Mouse (Mus musculus) spleen, adult 2 months (tissue): ENCODE measurements around the gene Irs2. TPM values are rescaled to one million over a fixed set of nuclear protein-coding genes. Genes with fewer than 3 reads are reported as not detected.

Source experiments
- DNase-seq, 2 experiments: peaks; one replicate each; pipeline versions ENCODE4 v3.0.0 to v3.0.0-alpha.2; 2012 to 2021; ENCODE audit warnings: low spot score in 2 of 2, low read depth in 1 of 2
- H3K27ac ChIP-seq: fragments of 200-500 bp; 2 replicates; pipeline ENCODE4 v1.5.1; 2012; ENCODE audit warnings: low read length, inconsistent platforms; ENCODE audit not compliant: insufficient read depth
- H3K27me3 ChIP-seq: fragments of 200-500 bp; 2 replicates; pipeline ENCODE4 v1.6.1; 2012; ENCODE audit warnings: mild to moderate bottlenecking, moderate library complexity, low read length, inconsistent platforms; ENCODE audit not compliant: control insufficient read depth, insufficient read depth
- H3K36me3 ChIP-seq: fragments of 200-500 bp; 2 replicates; pipeline ENCODE4 v1.6.1; 2012; ENCODE audit warnings: mild to moderate bottlenecking, low read length, inconsistent platforms; ENCODE audit not compliant: control insufficient read depth, insufficient read depth
- H3K4me1 ChIP-seq: fragments of 200-500 bp; 2 replicates; pipeline ENCODE4 v1.6.1; 2011; ENCODE audit warnings: inconsistent platforms; ENCODE audit not compliant: control insufficient read depth, insufficient read depth, insufficient read length
- H3K4me3 ChIP-seq: fragments of 200-500 bp; 2 replicates; pipeline ENCODE4 v1.5.1; 2011; ENCODE audit warnings: mild to moderate bottlenecking, inconsistent platforms; ENCODE audit not compliant: insufficient read depth, insufficient read length; ENCODE audit errors: extremely low read depth
- CTCF ChIP-seq: fragments of 200-500 bp; IDR thresholded peaks from 2 replicates; pipeline ENCODE4 v1.5.1; 2011; ENCODE audit warnings: mild to moderate bottlenecking, inconsistent platforms; ENCODE audit not compliant: insufficient read depth, insufficient read length, insufficient replicate concordance; ENCODE audit errors: extremely low read depth
- POLR2A ChIP-seq: fragments of 200-500 bp; IDR thresholded peaks from 2 replicates; pipeline ENCODE4 v1.6.1; 2011; ENCODE audit warnings: low read depth, low read length, inconsistent platforms
- WGBS: fragments of 180-500 bp; shearing (Covaris S2); methylation state at CpG from one replicate; pipeline ENCODE4 v1.1.7; 2018; 5-methylcytosine and 5-hydroxymethylcytosine counted together
- polyA plus RNA-seq: library from polyadenylated mRNA; depleted of rRNA; stranded (reverse); fragments of >200 nt; gene quantifications from 2 replicates; pipeline ENCODE4 v1.2.3, GENCODE M21; 2012

Irs2 gene
- polyA plus RNA-seq, 1 experiment, result 11.6 TPM

DNA sequence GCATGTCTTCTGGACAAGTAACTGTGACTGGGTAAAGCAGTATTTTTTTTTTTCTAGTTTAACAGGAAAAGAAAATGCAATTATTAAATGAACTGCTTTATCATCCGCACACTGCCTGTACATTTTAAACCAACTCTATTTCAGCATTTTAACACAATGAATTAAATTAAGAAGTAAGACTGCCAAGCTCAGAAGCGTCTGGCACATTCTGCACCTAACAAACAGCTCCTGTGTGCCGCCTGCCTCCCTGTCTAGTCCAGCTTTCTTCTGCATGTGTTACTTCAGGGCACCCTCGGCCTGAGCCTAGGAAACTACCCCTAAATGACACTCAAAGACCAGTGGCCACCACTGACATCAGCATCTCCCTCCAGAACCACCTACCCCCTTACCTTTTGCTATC lies 8.7 kb downstream of the Irs2 start:
- Histone ChIP-seq H3K27ac (no peak overlapping the region), H3K27me3 (no peaks in the 10 kb centered on the region), H3K4me1 (peaks cover 17% of the 10 kb centered on the region), H3K4me3 (no peak overlapping the region), H3K36me3 (0 out of 2 replicates have a peak, but pooled peaks cover 1% of the 10 kb centered on the region)
- DNase-seq, result no peak
- 95% methylated on average over 4 of the region's 4 CpGs for WGBS
- TF ChIP-seq POLR2A (no peak), CTCF (no peak)

DNA sequence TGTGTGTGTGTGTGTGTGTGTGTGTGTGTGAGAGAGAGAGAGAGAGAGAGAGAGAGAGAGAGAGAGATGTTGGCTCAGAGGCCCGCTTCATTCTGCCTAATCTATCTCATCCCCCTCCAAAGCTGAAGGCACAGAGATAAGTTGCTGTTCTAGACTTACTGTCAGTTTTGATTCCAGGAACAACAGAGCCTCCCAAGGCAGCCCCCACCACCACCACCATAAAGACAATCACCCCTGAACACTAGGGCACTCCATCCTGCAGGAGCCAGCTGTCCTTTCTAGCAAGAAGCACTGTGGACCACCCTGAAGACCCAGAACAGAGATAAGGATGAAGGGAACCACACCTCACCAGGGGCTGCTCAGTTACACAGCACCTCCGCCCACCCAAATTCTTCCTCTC lies 12.0 kb downstream of the Irs2 start:
- 85% methylated on average over 2 of the region's 2 CpGs for WGBS
- no peaks in the 10 kb centered on the region for H3K27me3 ChIP-seq
- H3K27ac ChIP-seq, result no peak overlapping the region
- H3K4me3 ChIP-seq, result no peak overlapping the region
- H3K4me1 ChIP-seq, result peaks cover 5% of the 10 kb centered on the region
- TF ChIP-seq CTCF, result no peak
- TF ChIP-seq POLR2A, result no peak
- H3K36me3 ChIP-seq, result no peaks in the 10 kb centered on the region
- DNase-seq, result no peak

DNA sequence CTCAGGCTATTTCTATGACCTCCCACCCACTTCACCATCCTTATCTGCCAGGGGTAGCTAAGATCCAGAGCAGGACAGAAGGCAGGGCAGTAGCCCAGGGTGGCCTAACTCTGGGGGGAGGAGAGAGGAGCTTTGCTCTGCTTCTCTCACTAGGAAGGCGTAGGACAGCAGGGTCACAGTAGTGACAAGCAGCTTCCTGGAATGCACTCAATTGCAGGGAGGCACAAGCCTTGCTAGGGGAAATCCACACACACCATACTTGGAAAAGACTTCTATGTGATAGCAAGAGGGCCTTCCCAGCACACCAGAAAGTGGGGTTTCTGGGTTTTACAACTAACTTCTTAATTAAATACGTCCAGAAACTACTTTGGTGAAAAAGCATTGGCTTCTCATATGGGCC lies 12.5 kb downstream of the Irs2 start:
- H3K4me3 ChIP-seq, result no peak overlapping the region
- 70% methylated on average over 2 of the region's 2 CpGs for WGBS
- no peak for TF ChIP-seq CTCF
- TF ChIP-seq POLR2A, result no peak
- H3K27ac ChIP-seq, result no peak overlapping the region
- H3K27me3 ChIP-seq, result no peaks in the 10 kb centered on the region
- H3K36me3 ChIP-seq, result no peaks in the 10 kb centered on the region
- no peak for DNase-seq
- peaks cover under 1% of the 10 kb centered on the region for H3K4me1 ChIP-seq

DNA sequence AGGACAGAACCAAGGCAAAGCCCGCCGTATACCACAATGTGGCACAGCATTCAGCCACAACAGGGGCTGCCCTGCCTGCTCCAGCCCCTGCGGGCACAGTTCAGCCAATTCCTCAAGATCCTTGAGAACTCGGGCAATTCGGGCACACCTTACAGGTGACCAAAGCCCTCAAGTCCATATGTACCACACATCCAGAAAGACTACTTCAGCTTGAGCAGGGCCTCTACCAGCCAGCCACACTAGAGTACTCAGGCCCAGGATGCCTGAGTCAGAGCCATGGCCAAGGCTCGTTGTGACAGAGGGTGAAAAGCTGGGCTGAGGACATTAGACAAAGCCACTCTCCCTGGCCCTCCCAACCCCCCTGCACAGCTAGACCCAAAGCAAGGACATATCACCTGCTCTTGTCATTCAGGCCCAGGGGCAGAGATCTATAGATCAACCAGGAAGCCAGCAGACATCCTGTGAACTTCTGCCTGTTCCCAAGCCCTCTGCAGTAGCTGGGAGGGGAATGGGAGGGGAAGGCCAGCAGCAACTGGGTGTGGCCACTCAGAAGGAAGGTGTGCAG lies 13.8 kb downstream of the Irs2 start:
- no peaks in the 10 kb centered on the region for H3K27me3 ChIP-seq
- no peak for TF ChIP-seq POLR2A
- no peak for TF ChIP-seq CTCF
- no peak overlapping the region for H3K27ac ChIP-seq
- WGBS, result 88% methylated on average over 6 of the region's 6 CpGs
- no peak overlapping the region for H3K4me3 ChIP-seq
- DNase-seq, result no peak
- H3K4me1 ChIP-seq, result no peaks in the 10 kb centered on the region; the same call in 1 of the 2 replicates
- H3K36me3 ChIP-seq, result no peaks in the 10 kb centered on the region

DNA sequence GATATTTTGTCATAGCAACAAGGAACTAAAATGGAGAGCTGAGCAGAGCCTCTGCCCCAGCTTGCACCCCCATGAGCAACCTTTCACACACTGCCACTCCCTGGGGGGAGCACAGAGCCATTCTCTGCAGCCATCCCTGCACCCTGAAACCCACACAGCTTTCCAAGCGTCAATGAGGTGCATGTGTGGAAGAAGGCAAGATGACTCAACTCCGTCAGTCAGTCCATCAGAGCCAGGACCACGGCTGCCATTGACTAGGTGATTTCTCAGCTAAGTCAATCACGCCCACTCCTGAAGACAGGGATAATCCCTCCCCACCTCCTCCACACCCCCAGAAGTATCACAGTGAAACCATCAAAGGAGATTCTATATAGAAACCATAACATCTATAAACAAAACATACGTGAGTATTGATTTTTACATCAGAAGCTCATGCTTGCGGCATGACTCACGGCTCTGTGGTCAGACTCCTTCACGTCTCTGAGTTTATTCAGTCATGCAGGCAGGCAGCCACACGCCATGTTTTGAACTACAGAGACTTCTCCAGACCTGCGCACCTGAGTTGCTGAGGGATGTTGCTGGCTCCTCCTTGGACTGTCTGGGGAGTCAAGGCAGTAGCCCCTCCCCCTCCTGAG lies 14.6 kb downstream of the Irs2 start:
- DNase-seq, result no peak
- no peak for TF ChIP-seq POLR2A
- TF ChIP-seq CTCF, result no peak
- WGBS, result 92% methylated on average over 10 of the region's 10 CpGs
- Histone ChIP-seq H3K27ac (no peak overlapping the region), H3K27me3 (no peaks in the 10 kb centered on the region), H3K4me3 (no peak overlapping the region), H3K36me3 (no peaks in the 10 kb centered on the region), H3K4me1 (no peaks in the 10 kb centered on the region; the same call in 1 of the 2 replicates)

DNA sequence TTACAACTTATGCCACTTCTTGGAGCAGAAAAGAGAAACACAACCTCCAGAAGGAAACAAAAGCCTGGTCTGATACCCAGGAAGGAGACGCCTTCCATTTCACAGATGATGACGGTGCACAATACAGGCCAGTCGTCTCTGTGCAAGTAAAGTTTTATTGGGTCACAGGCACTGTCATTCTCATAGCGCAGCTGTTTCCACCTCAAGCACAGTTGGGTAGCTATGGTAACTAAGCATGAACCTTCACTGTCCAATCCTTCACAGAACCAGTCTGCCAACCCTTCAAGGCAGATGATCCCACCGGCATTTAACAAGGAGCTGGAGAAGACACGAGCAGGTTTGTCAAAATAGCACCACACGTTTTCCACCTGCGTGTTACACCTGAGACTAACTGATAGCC lies 16.2 kb downstream of the Irs2 start:
- TF ChIP-seq CTCF (no peak), POLR2A (no peak)
- Histone ChIP-seq H3K27ac (no peak overlapping the region), H3K4me1 (no peaks in the 10 kb centered on the region; the same call in 1 of the 2 replicates), H3K4me3 (no peak overlapping the region), H3K27me3 (no peaks in the 10 kb centered on the region), H3K36me3 (no peaks in the 10 kb centered on the region)
- no peak for DNase-seq
- 76% methylated on average over 8 of the region's 8 CpGs for WGBS

DNA sequence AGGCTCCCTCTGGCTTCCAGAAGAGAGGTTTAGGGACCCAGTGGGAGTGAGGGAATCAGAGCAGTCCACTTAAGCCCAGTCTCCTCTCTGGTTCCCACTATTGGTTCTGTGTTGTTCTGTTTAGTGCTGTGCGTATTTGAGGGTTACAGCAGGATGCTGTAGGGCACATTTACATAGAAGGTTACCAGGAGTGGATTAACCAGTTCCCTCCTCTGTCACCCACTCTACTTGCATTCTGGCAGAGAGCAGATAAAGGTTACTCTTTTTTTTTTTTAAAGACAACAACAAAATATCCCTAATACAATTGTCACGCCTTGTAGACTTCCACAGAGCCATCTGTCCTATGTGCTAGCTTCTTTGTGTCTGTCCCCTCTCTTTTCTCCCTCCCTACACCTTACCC lies 16.9 kb downstream of the Irs2 start:
- H3K27me3 ChIP-seq, result no peaks in the 10 kb centered on the region
- H3K4me3 ChIP-seq, result no peak overlapping the region
- no peak for DNase-seq
- no peak for TF ChIP-seq CTCF
- no peak for TF ChIP-seq POLR2A
- no peaks in the 10 kb centered on the region; the same call in 1 of the 2 replicates for H3K4me1 ChIP-seq
- WGBS, result 70% methylated on average over 2 of the region's 2 CpGs
- H3K36me3 ChIP-seq, result peaks cover 4% of the 10 kb centered on the region
- no peak overlapping the region for H3K27ac ChIP-seq
